Mouse (Mus musculus): Measurements from ENCODE around the gene Ddx54.

Gene Ddx54

DNA sequence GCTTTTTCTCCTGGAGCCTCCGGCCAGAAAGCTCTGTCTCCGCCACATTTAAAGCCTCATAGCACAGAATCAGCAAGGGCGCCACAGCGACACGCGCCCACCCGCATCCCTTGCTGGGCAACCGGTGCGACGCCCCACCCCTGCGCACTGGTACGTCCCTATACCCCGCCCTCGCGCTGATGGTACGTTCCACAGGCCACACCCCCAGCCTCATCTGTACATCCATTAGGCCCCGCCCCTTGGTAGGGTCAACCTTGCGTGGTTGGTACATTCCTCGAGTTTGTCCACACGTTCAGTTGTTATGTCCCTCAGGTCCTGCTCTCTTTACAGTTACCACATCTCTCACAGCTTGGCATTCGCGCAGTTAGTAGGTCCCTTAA, at the start of gene Ddx54, which contains the start of gene Rita1:
Ddx54 (plus strand) TSS at position 298 of the 380 bp plus-strand sequence.
Rita1 (minus strand) TSS at position 148 of the 380 bp plus-strand sequence.
- DNase-seq (ENCODE audit: low read depth, low spot score), result no peak

DNA sequence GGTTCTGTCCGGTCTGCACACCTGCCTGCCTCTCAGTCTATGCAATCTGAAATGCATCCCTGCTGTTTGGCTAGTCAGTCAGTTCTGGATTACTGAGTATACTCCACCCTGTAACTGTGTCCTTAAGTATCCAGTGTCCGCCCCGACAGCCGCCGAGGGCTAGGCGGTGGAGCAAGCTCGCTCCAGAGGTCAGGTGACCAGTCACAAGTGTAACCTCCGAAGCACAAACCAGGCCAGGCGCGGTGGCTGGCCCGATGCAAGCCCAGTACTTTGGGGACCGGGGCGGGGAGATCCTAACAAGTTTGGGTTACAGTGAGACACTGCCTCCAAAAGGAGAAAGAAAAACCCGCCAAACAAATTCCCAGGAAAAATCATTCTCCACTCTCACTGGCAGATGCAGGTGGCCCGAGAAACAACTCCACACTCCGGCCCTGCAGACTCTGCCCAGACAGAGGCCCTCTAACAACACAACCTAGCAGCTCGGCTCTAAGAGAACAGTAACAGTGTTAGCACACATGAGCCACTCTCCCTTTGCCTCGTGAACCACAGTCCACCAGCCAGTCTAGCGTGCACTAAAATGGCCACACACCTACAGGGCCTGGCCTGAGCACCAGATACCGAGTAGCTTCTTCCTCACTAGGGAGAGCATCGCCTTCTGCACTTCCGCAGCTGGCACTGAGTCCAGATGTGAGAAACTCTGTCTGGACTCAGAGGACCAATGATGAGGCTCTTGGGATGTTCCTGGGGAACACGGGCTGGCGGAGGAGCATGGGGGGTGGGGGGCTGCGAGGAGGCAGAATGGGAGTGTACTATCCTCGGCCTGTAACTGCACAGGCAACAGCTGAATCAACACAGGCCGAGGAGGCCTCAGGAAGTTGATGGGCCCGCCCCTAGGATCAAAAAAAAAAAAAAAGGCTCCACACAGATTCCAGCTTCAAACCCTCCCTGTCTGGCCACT, 49.3 kb upstream of the Ddx54 start:
- DNase-seq (ENCODE audit: low read depth, low spot score), result no peak

DNA sequence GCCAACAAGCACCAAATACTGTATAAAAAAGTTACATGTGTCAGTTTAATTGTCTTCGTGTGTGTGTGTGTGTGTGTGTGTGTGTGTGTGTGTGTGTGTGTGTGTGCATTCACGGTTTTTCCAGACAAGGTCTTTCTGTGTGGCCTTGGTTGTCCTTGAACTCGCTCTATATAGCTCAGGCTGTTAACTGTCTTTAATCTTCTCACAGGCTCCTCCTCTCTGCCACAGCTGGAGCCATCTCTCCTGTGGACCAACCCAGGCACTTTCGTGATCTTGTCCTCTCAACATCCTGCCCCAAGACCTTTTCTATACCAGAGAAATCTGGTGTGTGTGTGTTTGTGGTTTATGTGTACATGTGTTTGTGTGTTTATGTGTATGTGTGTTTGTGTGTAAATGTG, 48.6 kb upstream of the Ddx54 start:
- DNase-seq (ENCODE audit: low read depth, low spot score), result no peak

DNA sequence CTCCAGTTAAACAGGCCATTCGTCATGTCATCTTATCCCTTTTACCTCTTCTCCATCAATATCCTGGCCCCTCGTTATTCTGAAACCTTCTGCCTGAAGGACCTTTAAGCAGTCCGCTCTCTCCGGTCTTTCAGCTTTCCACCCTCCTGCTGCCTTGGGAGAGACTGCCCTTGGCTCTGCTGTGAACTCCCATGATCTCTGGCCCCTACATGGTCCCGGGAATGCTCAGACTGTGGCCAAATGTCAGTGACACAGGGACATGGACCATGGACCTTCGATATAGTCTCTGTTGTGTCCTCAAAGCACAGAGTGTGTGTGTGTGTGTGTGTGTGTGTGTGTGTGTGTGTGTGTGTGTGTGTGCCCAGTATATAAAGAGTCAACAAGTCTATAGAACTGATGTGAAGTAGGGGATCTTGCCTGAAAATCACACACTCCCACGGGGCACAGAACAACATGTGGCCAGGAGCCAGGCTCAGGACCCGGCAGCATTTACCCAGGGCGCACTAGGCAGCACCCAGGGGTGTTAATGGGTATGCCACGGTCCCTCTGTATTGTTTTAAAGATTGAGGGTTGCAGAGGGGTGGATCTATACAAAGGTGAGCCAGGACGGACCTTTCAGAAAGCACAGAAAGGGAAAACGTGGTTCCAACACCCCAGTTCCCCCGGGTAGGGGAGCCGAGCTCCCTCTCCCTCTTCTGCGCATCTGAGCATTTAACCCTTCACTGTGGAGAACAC, 47.2 kb upstream of the Ddx54 start:
- no peak for DNase-seq (ENCODE audit: low read depth, low spot score)

DNA sequence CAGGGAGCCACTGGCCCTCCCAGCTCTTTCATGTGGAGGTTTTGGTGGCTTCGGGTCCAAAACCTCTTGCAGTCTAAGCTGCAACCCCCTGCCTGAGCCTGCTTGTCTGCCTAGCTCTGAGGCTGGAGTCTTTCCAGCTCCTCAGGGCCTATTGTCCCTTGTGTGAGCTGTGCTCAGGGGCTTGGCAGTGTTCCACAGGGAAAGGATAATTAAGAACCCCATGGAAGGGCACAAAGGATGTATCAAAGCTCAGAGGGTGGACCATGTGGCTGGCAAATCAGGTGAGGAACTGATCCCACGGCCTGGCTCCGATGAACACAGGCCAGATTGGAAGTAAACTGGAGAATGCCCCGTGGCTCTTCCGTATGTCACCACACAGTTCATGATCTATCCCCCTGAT, 46.4 kb upstream of the Ddx54 start:
- no peak for DNase-seq (ENCODE audit: low read depth, low spot score)

DNA sequence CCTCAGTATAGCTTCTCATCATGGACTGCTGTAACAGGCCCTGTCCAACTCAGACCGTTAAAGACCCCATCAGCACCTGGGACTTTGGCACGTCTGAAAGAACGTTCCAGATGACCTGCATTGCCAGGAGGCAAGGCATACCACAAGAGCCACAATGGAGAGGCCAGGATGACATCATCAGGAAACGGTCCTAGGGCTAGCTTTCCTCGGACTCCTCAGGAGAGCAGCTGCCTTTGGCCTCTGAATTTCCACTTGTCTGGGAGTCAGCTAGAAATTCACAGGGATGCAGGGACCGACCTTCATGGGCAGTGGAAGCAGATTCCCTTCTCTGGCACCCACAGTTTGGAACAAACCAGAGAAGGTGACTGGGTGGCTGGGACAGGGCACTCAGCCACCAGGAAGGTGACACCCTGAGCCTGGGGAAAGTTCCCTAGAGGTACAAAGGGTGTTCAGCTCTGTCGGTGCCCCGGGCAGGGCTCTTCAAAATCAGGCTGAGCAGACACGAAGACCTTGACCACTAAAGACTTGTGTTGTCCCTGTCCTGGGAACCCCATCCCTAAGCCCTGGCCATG, 45.8 kb upstream of the Ddx54 start:
- no peak for DNase-seq (ENCODE audit: low read depth, low spot score)

DNA sequence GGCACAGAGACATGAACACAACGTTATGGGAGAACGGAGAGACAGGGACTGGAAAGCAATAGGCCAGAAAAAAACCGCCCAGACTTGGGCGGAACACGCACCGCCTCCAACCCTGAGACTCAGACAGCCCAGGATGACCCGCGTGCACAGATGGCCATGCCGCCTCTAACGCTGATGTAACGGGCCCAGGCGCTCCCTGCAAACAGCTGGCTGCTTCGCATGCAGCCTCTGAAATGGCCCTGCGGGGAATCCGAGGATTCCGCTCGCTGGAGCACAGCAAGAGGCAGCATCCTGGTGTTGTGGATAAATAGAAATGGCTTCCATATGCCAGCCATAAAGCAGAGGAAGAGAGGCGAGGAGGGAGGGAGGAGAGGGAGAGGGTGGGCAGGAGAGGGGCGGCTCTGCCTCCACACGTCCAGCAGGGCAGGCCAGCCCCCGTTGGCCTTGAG, 45.3 kb upstream of the Ddx54 start:
- no peak for DNase-seq (ENCODE audit: low read depth, low spot score)

DNA sequence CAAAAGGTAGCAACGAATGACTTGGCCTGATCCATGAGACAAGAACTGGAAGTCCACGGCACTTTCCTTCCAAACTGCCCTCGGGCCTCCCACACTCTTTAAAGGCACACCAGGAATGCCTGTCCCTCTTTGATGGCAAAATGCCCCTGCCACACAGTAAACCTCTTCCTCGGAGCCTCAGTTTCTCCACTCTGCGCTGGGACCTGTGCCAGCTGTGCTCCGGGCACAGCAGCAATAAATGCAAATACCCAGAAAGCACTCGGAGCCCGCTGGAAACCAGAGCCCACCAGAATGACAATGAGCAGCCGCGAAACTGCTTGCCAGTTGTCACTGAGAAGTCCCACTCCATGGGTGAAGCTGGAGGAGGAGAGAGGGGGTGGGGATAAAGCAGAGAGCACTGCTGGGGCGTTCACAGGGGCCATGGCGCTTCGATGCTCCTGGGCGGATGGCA, 44.8 kb upstream of the Ddx54 start:
- no peak for DNase-seq (ENCODE audit: low read depth, low spot score)

DNA sequence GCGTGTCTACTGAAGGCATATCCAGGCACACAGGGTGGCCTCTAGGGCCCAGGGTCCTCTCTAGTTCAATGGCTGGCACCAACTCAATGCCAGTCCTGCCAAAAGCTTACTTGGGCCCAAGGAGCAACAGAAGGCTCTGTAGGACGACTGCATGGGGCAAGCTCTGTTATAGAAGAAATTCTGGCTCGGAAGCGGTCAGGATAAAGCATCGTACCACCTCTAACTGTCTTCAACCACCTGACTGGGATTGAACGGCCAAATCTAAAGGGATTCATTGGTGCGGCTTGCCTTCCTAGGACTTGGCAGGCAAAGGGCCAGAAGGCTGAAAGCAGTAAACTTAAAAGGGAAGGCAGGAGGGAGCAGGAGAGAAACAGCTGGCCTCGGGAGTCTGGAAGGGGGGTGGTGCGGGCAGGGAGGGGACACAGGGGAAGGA, 44.2 kb upstream of the Ddx54 start:
- DNase-seq (ENCODE audit: low read depth, low spot score), result no peak

DNA sequence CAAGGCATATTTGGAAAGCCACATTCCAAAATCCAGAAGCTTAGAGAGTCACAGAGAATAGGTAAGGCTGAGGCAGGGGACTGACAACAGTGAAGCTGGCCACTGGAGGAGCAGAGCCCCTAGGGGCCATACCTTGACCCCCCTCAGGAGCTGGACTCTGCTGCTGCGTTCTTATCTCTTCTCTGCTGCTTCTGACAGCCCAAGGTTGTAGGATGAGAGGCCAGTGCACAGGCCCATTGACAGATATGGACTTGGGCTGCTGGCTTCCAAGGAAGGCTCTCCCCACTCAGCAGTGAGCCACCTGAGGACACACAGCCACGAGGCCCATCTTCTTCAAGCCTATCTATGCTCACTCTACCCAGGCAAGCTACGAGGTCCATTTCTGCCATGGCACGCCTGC, 43.6 kb upstream of the Ddx54 start:
- no peak for DNase-seq (ENCODE audit: low read depth, low spot score)

DNA sequence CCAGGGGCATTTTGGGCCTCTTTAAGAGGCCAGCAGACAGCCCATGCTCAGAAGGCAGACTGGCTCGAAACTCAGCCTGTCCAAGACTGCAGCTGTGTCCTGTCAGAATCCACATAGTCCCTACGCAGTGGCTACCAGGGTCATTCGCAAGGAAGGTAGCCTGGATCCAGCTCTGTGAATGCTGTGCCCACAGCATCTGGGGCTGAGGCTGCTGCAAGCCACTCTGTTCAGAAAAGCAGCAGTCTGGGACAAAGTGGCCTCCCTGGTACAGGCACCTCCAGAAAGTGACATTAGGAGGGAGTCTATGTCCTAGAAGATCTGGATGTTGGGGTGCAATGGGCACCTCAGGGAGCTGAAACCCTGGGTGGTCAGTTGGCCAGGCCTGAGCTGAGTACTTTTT, 42.7 kb upstream of the Ddx54 start:
- DNase-seq (ENCODE audit: low read depth, low spot score), result no peak

DNA sequence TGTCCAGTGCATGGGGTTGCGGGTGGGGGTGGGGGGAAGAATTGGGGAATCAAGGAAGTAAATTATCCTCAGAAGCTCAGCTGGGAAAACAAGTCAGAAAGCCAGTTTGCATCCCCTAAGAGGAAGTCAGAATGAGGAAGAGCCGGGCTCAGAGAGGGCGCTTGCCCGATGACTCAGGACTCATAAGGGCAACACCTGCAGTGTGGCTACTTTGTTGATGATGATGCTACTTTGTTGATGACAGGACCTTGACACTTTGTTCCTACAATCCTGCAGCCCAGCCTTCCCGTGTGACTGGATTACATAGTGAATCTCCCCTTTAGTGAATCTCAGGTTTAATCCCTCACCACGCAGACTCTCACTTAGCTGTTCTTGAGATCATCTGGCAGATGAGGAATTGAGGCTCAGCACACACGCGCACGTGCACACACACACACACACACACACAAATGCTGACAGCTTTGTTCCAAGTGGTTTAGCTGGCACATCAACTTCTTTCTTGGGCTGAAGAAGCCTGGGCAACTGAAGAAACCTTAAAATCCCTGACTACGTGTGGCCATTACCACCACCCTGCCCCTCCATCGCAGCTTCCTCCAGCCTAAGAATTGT, 42.1 kb upstream of the Ddx54 start:
- DNase-seq (ENCODE audit: low read depth, low spot score), result no peak

DNA sequence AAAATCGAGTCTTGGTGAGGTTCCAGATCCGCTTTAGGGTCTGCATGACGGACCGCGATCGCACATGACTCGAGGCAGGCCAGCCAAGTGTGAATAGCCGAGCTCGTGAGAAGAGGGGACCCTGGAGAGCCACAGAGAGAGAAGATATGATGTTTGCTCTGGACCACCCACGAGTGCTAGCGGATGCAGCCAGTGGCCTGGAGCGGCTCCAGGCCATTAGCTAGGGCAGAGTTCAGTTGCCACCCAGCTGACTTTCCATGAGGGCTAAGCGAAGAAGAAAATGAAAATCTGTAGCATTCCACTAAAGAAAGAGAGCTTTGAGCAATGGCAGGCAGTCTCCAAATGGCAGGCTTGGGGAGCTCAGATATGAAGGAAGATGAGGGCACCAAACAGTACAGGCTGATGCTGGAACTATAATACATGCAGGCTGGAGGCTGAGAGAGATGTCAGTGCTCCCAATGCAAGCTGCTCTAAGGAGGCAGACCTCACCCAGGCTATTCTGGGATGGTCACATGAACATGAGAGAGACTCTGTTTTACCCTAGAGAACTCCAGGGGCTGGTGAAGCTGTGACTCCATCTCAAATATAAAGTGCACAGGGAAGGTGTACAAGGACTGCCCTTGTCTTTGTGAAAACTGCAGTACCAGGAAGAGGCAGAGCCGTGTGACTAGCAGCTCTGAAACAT, 41.3 kb upstream of the Ddx54 start:
- no peak for DNase-seq (ENCODE audit: low read depth, low spot score)

DNA sequence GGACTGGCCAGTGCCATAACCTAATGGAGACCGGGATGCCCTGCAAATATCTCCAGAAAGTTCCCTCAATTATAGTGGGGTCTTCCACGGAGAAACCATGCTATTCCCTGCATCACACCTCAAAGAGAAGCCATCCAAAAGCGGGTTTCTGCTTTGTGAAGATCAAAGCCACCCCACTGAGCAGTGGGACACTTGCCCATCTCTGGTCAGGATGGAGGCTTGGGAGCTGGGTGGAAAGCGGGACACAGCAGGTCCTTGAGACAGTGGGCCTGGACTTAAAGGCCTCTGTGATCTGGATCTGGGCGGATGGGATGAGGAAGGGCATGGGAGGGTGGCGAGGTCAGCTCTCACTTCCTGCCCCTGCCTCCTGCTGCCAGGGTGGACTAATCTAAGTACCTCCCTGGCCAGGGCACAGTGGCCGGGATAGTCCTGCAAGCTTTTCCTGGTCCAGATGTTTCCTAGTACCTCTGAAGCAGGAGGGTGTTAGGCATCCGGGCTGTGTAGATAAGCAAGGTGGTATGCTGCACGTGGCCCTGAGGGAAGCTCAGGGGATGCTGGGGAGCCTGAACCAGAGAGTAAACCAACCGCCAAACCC, 38.0 kb upstream of the Ddx54 start:
- no peak for DNase-seq (ENCODE audit: low read depth, low spot score)

DNA sequence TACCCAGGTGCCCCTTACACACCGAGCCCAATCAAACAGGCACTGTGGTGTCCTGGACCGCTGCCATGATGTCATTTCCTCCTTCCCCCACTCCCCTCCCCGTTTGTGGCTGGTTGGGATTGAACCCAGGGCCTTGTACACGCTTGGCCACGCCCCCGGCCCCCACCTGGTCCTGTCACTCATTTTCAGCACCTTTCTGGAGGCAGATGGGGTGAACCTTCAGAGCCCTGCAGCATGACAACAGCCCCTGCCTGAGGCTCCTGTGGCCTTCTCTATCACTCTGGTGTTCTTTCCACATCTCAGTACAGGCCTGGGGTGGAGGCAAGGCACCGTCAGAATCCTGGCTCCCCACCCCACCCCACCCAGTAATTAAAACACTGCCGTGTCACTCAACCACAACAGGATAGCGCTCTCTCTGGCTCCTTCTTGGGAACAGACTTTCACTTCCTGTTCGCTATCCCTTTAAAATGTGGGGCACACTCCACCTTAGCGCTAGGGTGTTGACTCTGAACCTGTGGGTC, 35.7 kb upstream of the Ddx54 start:
- no peak for DNase-seq (ENCODE audit: low read depth, low spot score)

DNA sequence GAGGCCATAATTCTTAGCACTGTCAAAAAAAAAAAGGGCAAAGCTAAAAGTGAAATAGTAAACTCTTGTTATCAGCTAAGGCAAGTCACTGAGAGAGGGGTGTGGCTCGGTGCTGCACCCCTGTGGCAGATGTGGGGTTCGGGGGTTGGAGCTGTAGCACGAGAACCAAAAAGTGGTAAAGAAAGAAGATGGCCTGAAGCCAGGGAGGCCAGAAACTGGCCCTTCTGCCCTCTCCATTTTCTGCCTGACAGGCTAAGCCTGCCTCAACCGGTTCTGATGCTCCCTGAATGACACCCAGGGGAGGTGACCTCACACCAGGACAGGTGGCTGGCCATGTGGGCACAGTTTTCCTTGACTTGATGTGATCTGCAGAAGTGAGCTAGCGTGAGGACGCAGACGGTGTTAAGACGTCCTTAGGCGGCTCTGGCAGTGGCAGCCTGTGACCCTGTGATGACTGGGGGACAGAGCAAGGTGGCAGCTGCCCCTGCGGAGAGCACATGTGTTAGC, 34.6 kb upstream of the Ddx54 start:
- no peak for DNase-seq (ENCODE audit: low read depth, low spot score)

DNA sequence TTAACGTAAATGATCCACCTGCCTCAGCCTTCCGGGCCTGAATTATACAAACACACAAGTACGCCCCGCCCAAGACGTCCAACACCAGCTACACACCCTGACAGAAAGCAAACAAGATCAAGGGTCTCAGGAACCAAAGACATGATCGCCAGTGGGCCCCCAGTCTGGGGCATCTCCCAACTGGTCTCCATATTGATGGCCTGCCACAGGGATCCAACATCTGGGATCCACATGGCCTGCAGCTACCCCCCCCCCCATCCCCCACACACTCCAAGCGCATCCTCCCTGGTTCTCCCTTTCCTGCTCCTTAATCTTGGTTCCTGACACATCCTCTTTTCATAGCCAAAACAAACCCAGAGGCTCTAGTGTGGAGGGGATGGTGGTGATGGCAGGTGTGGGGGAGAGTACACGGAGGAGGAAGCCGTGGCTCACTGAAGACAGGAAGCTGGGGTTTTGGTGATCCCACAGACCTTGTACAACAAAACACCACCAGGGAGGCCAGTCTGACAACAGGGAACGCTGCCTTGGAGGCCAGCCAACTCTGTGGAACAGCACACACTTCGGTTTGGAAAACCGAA, 33.9 kb upstream of the Ddx54 start:
- no peak for DNase-seq (ENCODE audit: low read depth, low spot score)

DNA sequence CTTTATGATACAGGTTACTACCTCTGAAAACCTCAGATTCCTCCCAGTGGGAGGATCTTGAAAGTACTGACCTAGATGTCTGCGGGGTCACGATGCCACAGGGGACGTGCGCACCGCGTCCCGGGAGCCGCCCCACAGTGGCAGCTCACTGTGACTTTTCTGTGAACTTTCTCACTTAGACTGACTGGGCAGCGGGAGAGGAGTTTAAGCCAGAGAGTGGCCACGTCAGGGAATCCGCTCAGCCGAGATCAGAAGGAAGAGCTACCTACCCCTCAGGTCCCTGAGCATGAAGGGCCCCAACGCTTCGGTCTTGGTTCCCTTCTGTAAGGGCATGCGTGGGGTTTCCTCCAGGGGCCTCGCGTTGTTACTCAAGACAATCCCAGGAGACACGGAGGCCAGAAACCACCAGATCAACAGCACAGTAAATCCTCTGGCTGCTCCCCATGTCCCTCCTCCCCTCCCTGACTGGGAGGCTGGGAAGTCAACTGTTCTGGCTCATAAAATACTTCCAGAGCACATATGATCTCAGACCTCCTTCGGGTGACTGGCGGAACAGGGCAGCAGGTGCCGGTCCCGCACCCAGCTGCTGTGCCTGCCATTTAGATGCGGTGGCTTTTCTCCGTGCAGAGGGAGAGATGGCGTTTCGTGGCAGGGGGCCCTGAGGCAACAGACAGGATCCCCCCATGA, 33.2 kb upstream of the Ddx54 start:
- DNase-seq (ENCODE audit: low read depth, low spot score), result no peak

DNA sequence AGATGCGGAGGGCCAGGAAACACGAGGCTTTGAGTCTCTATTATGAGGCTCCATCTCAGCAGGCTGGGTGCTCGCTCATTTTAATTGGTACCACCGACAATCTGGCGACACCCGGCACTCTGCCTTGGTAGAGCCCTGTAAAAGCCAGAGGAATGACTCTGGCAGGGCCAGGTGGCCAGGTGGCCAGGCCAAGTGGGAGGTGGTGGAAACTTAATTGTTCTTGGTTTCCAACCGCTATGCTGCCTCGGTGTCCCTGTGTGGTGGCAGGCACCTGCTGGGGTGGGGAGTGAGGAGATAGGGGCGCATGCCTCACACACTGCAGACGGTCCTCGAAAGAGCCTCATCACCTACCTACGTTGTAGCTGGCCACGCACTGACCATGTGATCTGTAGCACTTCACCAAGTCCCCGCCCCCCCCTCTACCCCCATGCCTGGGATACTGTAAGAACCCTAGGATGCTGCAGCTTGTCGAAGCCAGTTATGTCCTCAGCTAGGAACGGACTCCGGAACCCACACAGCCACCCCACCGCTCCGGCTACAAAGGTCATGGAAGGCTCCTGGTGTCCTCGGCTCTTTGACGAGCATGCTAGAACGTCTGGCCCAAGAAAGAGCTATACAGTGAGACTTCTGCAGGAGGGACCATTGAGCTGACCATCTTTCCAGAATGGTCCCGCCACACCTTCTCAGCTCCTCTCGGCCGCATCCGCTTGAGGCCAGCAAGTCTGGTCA, 32.5 kb upstream of the Ddx54 start:
- no peak for DNase-seq (ENCODE audit: low read depth, low spot score)

All from retina, adult 2 months (tissue).